Mouse (Mus musculus) MEL (cell line): ENCODE measurements around the gene Il10ra. TPM values are rescaled to one million over a fixed set of nuclear protein-coding genes. Genes with fewer than 3 reads are reported as not detected.

Experiments used
- DNase-seq: peaks from one replicate; pipeline ENCODE4 v3.0.0; 2011; ENCODE audit warnings: low read depth, low spot score
- H3K27ac ChIP-seq: 2 replicates; pipeline ENCODE4 v1.5.1; 2012; ENCODE audit warnings: low read depth, mild to moderate bottlenecking, control low read depth, low read length, moderate library complexity; ENCODE audit not compliant: control insufficient read depth
- H3K27me3 ChIP-seq, 2 experiments: fragments of 150-350 bp in 1 of 2; sonication (generic) in 1 of 2; 2 replicates each; pipeline ENCODE4 v1.6.1; 2012; ENCODE audit warnings: low read length in 2 of 2, mild to moderate bottlenecking in 2 of 2, improper control_type of control experiment in 1 of 2, moderate library complexity in 1 of 2; ENCODE audit not compliant: insufficient read depth in 2 of 2, control insufficient read depth in 1 of 2
- H3K36me3 ChIP-seq, 2 experiments: 2 replicates each; pipeline ENCODE4 v1.6.1; 2012 to 2014; ENCODE audit warnings: low read length in 2 of 2, improper control_type of control experiment in 1 of 2, inconsistent platforms in 1 of 2, mild to moderate bottlenecking in 1 of 2; ENCODE audit not compliant: insufficient read depth in 2 of 2, control insufficient read depth in 1 of 2
- H3K4me1 ChIP-seq, 2 experiments: fragments of 150-350 bp in 1 of 2; sonication (generic) in 1 of 2; 2 replicates each; pipeline ENCODE4 v1.6.1; 2012; ENCODE audit warnings: low read length in 2 of 2, improper control_type of control experiment in 1 of 2, mild to moderate bottlenecking in 1 of 2; ENCODE audit not compliant: insufficient read depth in 2 of 2, control insufficient read depth in 1 of 2
- H3K4me3 ChIP-seq, 2 experiments: fragments of 150-350 bp in 1 of 2; sonication (generic) in 1 of 2; 2 replicates each; pipeline ENCODE4 v1.5.1; 2012; ENCODE audit warnings: low read depth in 2 of 2, low read length in 2 of 2, mild to moderate bottlenecking in 2 of 2, moderate library complexity in 2 of 2, control low read depth in 1 of 2, improper control_type of control experiment in 1 of 2; ENCODE audit not compliant: control insufficient read depth in 1 of 2, insufficient read depth in 1 of 2
- H3K79me2 ChIP-seq: 2 replicates; pipeline ENCODE4 v1.6.1; 2012; ENCODE audit warnings: mild to moderate bottlenecking, low read length, moderate library complexity; ENCODE audit not compliant: control insufficient read depth, poor library complexity, insufficient read depth
- H3K9ac ChIP-seq: 2 replicates; pipeline ENCODE4 v1.6.1; 2012; ENCODE audit warnings: low read depth, mild to moderate bottlenecking, control low read depth, low read length, moderate library complexity; ENCODE audit not compliant: control insufficient read depth, poor library complexity, severe bottlenecking
- H3K9me3 ChIP-seq: fragments of 150-350 bp; sonication (generic); replicated peaks from 2 replicates; pipeline ENCODE4 v1.6.1; 2012; ENCODE audit warnings: mild to moderate bottlenecking, low read length, improper control_type of control experiment, moderate library complexity; ENCODE audit not compliant: insufficient read depth
- CHD2 ChIP-seq: IDR thresholded peaks from 2 replicates; pipeline ENCODE4 v1.6.1; 2011; ENCODE audit warnings: low read length, improper control_type of control experiment
- E2F4 ChIP-seq: IDR thresholded peaks from 2 replicates; pipeline ENCODE4 v1.6.1; 2011; ENCODE audit warnings: low read depth, low read length, improper control_type of control experiment, borderline replicate concordance
- EP300 ChIP-seq, 2 experiments: IDR thresholded peaks; 2 replicates each; pipeline ENCODE4 v1.6.1; 2011; ENCODE audit warnings: improper control_type of control experiment in 2 of 2, low read length in 2 of 2, low read depth in 1 of 2, mild to moderate bottlenecking in 1 of 2
- ETS1 ChIP-seq: IDR thresholded peaks from 2 replicates; pipeline ENCODE4 v1.6.1; 2012; ENCODE audit warnings: low read depth, mild to moderate bottlenecking, inconsistent platforms, low read length, improper control_type of control experiment, moderate library complexity
- GABPA ChIP-seq: IDR thresholded peaks from 2 replicates; pipeline ENCODE4 v1.6.1; 2012; ENCODE audit warnings: low read depth, mild to moderate bottlenecking, inconsistent platforms, low read length, improper control_type of control experiment, moderate library complexity
- KAT2A ChIP-seq: conservative IDR thresholded peaks from 2 replicates; pipeline ENCODE4 v1.6.1; 2012; ENCODE audit warnings: low read depth, low read length, improper control_type of control experiment, inconsistent platforms
- MAZ ChIP-seq: IDR thresholded peaks from 2 replicates; pipeline ENCODE4 v1.6.1; 2012; ENCODE audit warnings: low read depth, mild to moderate bottlenecking, inconsistent platforms, low read length, improper control_type of control experiment
- MEF2A ChIP-seq: IDR thresholded peaks from 2 replicates; pipeline ENCODE4 v1.6.1; 2014; ENCODE audit warnings: low read depth, mild to moderate bottlenecking, inconsistent platforms, low read length, improper control_type of control experiment; ENCODE audit not compliant: poor library complexity, insufficient replicate concordance, severe bottlenecking; ENCODE audit errors: extremely low read depth
- MXI1 ChIP-seq: IDR thresholded peaks from 2 replicates; pipeline ENCODE4 v1.6.1; 2011; ENCODE audit warnings: mild to moderate bottlenecking, low read depth, low read length, improper control_type of control experiment
- MYB ChIP-seq: IDR thresholded peaks from 2 replicates; pipeline ENCODE4 v1.6.1; 2011; ENCODE audit warnings: mild to moderate bottlenecking, low read depth, low read length, improper control_type of control experiment
- NELFE ChIP-seq: IDR thresholded peaks from 2 replicates; pipeline ENCODE4 v1.6.1; 2011; ENCODE audit warnings: low read depth, low read length, improper control_type of control experiment
- POLR2A ChIP-seq, 2 experiments: IDR thresholded peaks; 2 replicates each; pipeline ENCODE4 v1.6.1; 2011 to 2012; ENCODE audit warnings: low read length in 2 of 2, mild to moderate bottlenecking in 2 of 2, control low read depth in 1 of 2, improper control_type of control experiment in 1 of 2, low read depth in 1 of 2, moderate library complexity in 1 of 2; ENCODE audit not compliant: control insufficient read depth in 1 of 2, insufficient read depth in 1 of 2, poor library complexity in 1 of 2
- POLR2AphosphoS2 ChIP-seq: IDR thresholded peaks from 2 replicates; pipeline ENCODE4 v1.6.1; 2011; ENCODE audit warnings: low read length, improper control_type of control experiment
- SMC3 ChIP-seq: IDR thresholded peaks from 2 replicates; pipeline ENCODE4 v1.6.1; 2011; ENCODE audit warnings: low read depth, low read length, improper control_type of control experiment
- USF1 ChIP-seq: IDR thresholded peaks from 2 replicates; pipeline ENCODE4 v1.6.1; 2014; ENCODE audit warnings: low read depth, mild to moderate bottlenecking, inconsistent platforms, low read length, improper control_type of control experiment, moderate library complexity
- ZC3H11A ChIP-seq: IDR thresholded peaks from 2 replicates; pipeline ENCODE4 v1.6.1; 2012; ENCODE audit warnings: low read depth, mild to moderate bottlenecking, inconsistent platforms, low read length, improper control_type of control experiment
- ZMIZ1 ChIP-seq: IDR thresholded peaks from 2 replicates; pipeline ENCODE4 v1.6.1; 2012; ENCODE audit warnings: low read depth, mild to moderate bottlenecking, inconsistent platforms, low read length, improper control_type of control experiment, moderate library complexity
- ZNF384 ChIP-seq: IDR thresholded peaks from 2 replicates; pipeline ENCODE4 v1.6.1; 2012; ENCODE audit warnings: low read depth, mild to moderate bottlenecking, inconsistent platforms, low read length, improper control_type of control experiment
- polyA plus RNA-seq, 2 experiments: library from polyadenylated mRNA; stranded (reverse) in 1 of 2; unstranded in 1 of 2; fragments of >175 nt in 1 of 2; fragments of >200 nt in 1 of 2; gene quantifications; 2 replicates each; pipeline versions ENCODE4 v1.2.1 to v1.2.4; 2012; ENCODE audit warnings: low replicate concordance in 2 of 2, low read depth in 1 of 2; ENCODE audit not compliant: insufficient read length in 2 of 2, insufficient read depth in 1 of 2, missing spikeins in 1 of 2
- total RNA-seq: library from RNA; depleted of rRNA; stranded (reverse); fragments of 300-350 nt; gene quantifications from 2 replicates; pipeline ENCODE4 v1.2.3, GENCODE M21; 2012

The Il10ra gene
- total and polyA plus RNA-seq, 3 experiments = not detected

DNA sequence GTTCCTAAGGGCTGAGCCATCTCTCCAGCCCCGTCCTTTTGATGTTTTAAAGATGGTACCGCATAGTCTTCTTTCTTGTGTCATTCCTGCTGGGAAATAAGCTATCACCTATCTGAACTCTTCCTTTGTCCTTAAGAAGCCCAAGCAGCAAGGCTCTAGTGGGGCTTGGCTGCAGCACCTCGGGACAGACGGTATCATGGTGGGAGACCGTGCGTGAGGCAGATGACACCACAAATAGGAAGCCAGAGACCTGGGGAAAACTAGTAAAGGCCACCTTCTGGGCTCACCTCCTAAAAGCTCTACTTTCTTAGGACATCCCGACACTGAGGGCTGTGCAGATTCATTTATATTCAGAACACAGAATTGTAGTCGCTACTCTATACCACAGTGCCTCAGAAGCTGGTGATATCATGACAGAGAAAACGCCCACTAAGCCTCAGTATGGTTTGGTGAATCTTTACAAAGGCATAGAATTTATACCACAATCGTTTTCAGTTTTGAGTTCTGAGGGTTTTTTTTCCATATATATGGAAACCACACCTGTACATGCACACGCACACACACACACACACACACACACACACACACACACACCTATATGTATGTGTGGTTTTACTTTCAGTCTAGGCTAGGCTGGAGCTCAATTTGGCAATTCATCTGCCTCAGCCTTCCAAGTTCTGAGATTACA is 22.7 kb upstream of the Il10ra start:
- Histone ChIP-seq H3K9ac (no peak overlapping the region), H3K4me1 (peaks cover 8 to 12% of the 10 kb centered on the region in 2 experiments; a peak in 3 of 4 replicates), H3K36me3 (peaks cover 0 to 10% of the 10 kb centered on the region in 2 experiments; a peak in 2 of 4 replicates), H3K79me2 (no peaks in the 10 kb centered on the region), H3K27me3 (no peaks in the 10 kb centered on the region), H3K9me3 (no peaks in the 10 kb centered on the region), H3K4me3 (no peak overlapping the region), H3K27ac (no peak overlapping the region)
- TF ChIP-seq GABPA = no peak
- TF ChIP-seq ZNF384 = no peak
- no peak for TF ChIP-seq ZC3H11A
- no peak for TF ChIP-seq NELFE
- no peak for TF ChIP-seq CHD2
- no peak for DNase-seq

DNA sequence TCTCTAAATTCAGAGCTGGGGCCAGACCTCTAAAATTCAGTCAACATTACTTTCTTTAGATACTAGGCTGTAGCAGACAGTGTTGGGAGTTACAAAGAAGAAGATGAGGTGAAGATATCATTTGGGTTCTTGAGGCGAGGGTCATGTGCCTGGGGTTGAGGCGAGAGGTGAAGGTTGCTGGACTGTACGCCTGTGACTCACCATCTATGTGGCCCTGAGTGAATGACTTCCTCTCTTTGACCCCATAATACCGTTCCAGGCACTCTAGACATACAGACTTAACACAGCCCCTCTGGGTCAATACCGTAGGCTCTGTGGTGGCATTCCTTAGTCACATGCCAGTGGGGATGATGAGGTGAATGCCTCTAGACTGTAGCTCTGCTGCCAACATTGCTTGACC is 13.5 kb upstream of the Il10ra start:
- Histone ChIP-seq H3K9ac (no peak overlapping the region), H3K4me1 (peaks cover 4 to 10% of the 10 kb centered on the region in 2 experiments; a peak in 3 of 4 replicates), H3K27ac (no peak overlapping the region), H3K36me3 (no peaks in the 10 kb centered on the region), H3K9me3 (no peaks in the 10 kb centered on the region), H3K79me2 (no peaks in the 10 kb centered on the region), H3K4me3 (no peak overlapping the region), H3K27me3 (no peaks in the 10 kb centered on the region)
- TF ChIP-seq SMC3 (no peak), MYB (no peak), MXI1 (no peak), MAZ (no peak), USF1 (no peak), POLR2A (IDR thresholded peaks at IDR 0.05; ENCODE audit: control insufficient read depth in 1 of 2, insufficient read depth in 1 of 2, low read depth in 1 of 2, low read length in 2 of 2, poor library complexity in 1 of 2) (no peak), POLR2AphosphoS2 (no peak), E2F4 (no peak), KAT2A (no peak)
- DNase-seq = no peak

DNA sequence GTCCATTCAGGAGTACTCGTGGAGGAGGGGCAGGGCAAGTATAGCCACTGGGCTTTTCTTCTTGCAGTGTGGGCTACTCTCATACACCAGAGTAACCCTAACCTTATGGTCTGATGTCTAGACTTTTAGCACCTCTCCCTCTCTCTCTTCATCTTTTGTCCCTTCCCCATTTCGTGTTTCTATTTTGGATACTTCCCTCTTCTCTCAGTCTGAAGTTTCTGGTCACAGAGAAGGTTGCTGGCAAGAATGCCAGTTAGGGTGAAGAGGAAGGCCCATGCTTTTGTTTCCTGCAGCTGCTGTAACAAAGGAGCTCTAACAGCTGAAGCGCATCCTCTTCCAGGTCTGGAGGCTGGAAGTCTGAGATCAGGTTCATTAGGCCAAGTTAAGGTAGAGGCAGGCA is 11.9 kb upstream of the Il10ra start:
- H3K4me1 ChIP-seq = peaks cover 5 to 10% of the 10 kb centered on the region in 2 experiments; a peak in 3 of 4 replicates
- H3K27ac ChIP-seq = no peak overlapping the region
- no peaks in the 10 kb centered on the region for H3K36me3 ChIP-seq
- H3K9me3 ChIP-seq = no peaks in the 10 kb centered on the region
- 0 out of 2 replicates have a peak, but pooled peaks have one; percentile 31 for TF ChIP-seq ZMIZ1
- TF ChIP-seq ZNF384 = no peak
- TF ChIP-seq MEF2A = peak; percentile 77; the same call in 1 of the 2 replicates
- peak; percentile 11 to 33; a peak in 1 of 4 replicates for TF ChIP-seq EP300 (IDR thresholded peaks at IDR 0.05; ENCODE audit: low read depth in 1 of 2, low read length in 2 of 2)
- TF ChIP-seq E2F4 = no peak
- 0 out of 2 replicates have a peak, but pooled peaks have one; percentile 49 for TF ChIP-seq ETS1
- DNase-seq = peak; percentile 55
- no peak overlapping the region for H3K4me3 ChIP-seq
- no peak overlapping the region for H3K9ac ChIP-seq
- H3K79me2 ChIP-seq = no peaks in the 10 kb centered on the region
- no peaks in the 10 kb centered on the region for H3K27me3 ChIP-seq
